Mouse (Mus musculus): ENCODE data around the gene Slc38a7. TPM values are rescaled to one million over a fixed set of nuclear protein-coding genes. Genes with fewer than 3 reads are reported as not detected.
"Not testable (repeated sequence)": the region's sequence is repeated elsewhere in the genome, so short reads cannot be mapped to it uniquely, and the experiment has no call there.

Gene Slc38a7
- polyA plus RNA-seq, 1 experiment from 2014 or later = 13.5 TPM

GRCm38 (mm10) chr8:95841436-95841835, 11.9 kb downstream of the Slc38a7 start:
- H3K4me1 ChIP-seq = peaks cover 17% of the 10 kb centered on the region
- peak; percentile 70 for DNase-seq (ENCODE audit: low spot score)
- no peaks in the 10 kb centered on the region for H3K9me3 ChIP-seq
- no peaks in the 10 kb centered on the region for H3K27me3 ChIP-seq (ENCODE audit: insufficient read depth, poor library complexity, severe bottlenecking)
- no peak overlapping the region; the same call in 1 of the 2 replicates for H3K27ac ChIP-seq
- peaks cover 63% of the 10 kb centered on the region for H3K36me3 ChIP-seq
- WGBS = 87% methylated on average over 15 of the region's 15 CpGs
- H3K4me3 ChIP-seq = no peak overlapping the region

- Histone ChIP-seq H3K9me3 (no peaks in the 10 kb centered on the region), H3K27ac (no peak overlapping the region), H3K4me1 (peaks cover 9% of the 10 kb centered on the region), H3K36me3 (peaks cover 53% of the 10 kb centered on the region), H3K27me3 (ENCODE audit: insufficient read depth, poor library complexity, severe bottlenecking) (no peaks in the 10 kb centered on the region), H3K4me3 (no peak overlapping the region)
- peak; percentile 53 for DNase-seq (ENCODE audit: low spot score)
- WGBS = 95% methylated on average over 4 of the region's 4 CpGs
These were observed 14.1 kb downstream of the Slc38a7 start for GRCm38 (mm10) chr8:95839289-95839688.

- Histone ChIP-seq H3K27ac (no peak overlapping the region), H3K36me3 (peaks cover 35% of the 10 kb centered on the region), H3K9me3 (no peaks in the 10 kb centered on the region), H3K4me1 (peaks cover 24% of the 10 kb centered on the region), H3K27me3 (ENCODE audit: insufficient read depth, poor library complexity, severe bottlenecking) (no peaks in the 10 kb centered on the region), H3K4me3 (no peak overlapping the region)
- DNase-seq (ENCODE audit: low spot score) = peak; percentile 70
- 86% methylated on average over 10 of the region's 10 CpGs for WGBS
These were observed 16.1 kb downstream of the Slc38a7 start for GRCm38 (mm10) chr8:95837266-95837665.

GRCm38 (mm10) chr8:95835891-95836290, 17.4 kb downstream of the Slc38a7 start:
- peak; percentile 68 for DNase-seq (ENCODE audit: low spot score)
- H3K4me3 ChIP-seq = no peak overlapping the region
- peaks cover 25% of the 10 kb centered on the region for H3K4me1 ChIP-seq
- H3K9me3 ChIP-seq = no peaks in the 10 kb centered on the region
- no peak overlapping the region for H3K27ac ChIP-seq
- WGBS = 72% methylated on average over 4 of the region's 4 CpGs
- no peaks in the 10 kb centered on the region for H3K27me3 ChIP-seq (ENCODE audit: insufficient read depth, poor library complexity, severe bottlenecking)
- H3K36me3 ChIP-seq = peaks cover 24% of the 10 kb centered on the region

GRCm38 (mm10) chr8:95833435-95833984, 19.8 kb downstream of the Slc38a7 start:
- peak; percentile 95 for DNase-seq (ENCODE audit: low spot score)
- H3K4me3 ChIP-seq = peak overlapping the region; percentile 62
- H3K27me3 ChIP-seq (ENCODE audit: insufficient read depth, poor library complexity, severe bottlenecking) = no peaks in the 10 kb centered on the region
- H3K4me1 ChIP-seq = peaks cover 25% of the 10 kb centered on the region
- H3K27ac ChIP-seq = peak overlapping the region; percentile 87
- WGBS = under 1% methylated on average over 16 of the region's 16 CpGs
- H3K9me3 ChIP-seq = no peaks in the 10 kb centered on the region
- 0 out of 2 replicates have a peak, but pooled peaks cover 11% of the 10 kb centered on the region for H3K36me3 ChIP-seq

- Histone ChIP-seq H3K9me3 (no peaks in the 10 kb centered on the region), H3K27me3 (ENCODE audit: insufficient read depth, poor library complexity, severe bottlenecking) (no peaks in the 10 kb centered on the region), H3K27ac (peak overlapping the region; percentile 87), H3K36me3 (0 out of 2 replicates have a peak, but pooled peaks cover 11% of the 10 kb centered on the region), H3K4me3 (peak overlapping the region; percentile 62), H3K4me1 (peaks cover 30% of the 10 kb centered on the region)
- DNase-seq (ENCODE audit: low spot score) = peak; percentile 94
- WGBS = 11% methylated on average over 16 of the region's 16 CpGs
These were observed 20.5 kb downstream of the Slc38a7 start for GRCm38 (mm10) chr8:95832603-95833434.

- DNase-seq (ENCODE audit: low spot score) = no peak
- Histone ChIP-seq H3K4me1 (peaks cover 36% of the 10 kb centered on the region), H3K27me3 (ENCODE audit: insufficient read depth, poor library complexity, severe bottlenecking) (no peaks in the 10 kb centered on the region), H3K4me3 (no peak overlapping the region), H3K27ac (no peak overlapping the region), H3K36me3 (no peaks in the 10 kb centered on the region), H3K9me3 (no peaks in the 10 kb centered on the region)
- 77% methylated on average over 3 of the region's 3 CpGs for WGBS
These were observed 23.2 kb downstream of the Slc38a7 start for GRCm38 (mm10) chr8:95830144-95830543.

- peaks cover 17% of the 10 kb centered on the region for H3K4me1 ChIP-seq
- H3K27me3 ChIP-seq (ENCODE audit: insufficient read depth, poor library complexity, severe bottlenecking); DNase-seq (ENCODE audit: low spot score); H3K9me3 ChIP-seq; H3K27ac ChIP-seq; H3K4me3 ChIP-seq; H3K36me3 ChIP-seq: not testable (repeated sequence)
- 39% methylated on average over 25 of the region's 25 CpGs for WGBS
These were observed 28.2 kb downstream of the Slc38a7 start, which contains the start of gene Sap18b for GRCm38 (mm10) chr8:95825162-95825561. TSS of gene Sap18b (plus strand) at chr8:95825346.

- Histone ChIP-seq H3K27ac (0 out of 2 replicates have a peak overlapping the region, but pooled peaks have one; percentile 42), H3K4me3 (no peak overlapping the region), H3K27me3 (ENCODE audit: insufficient read depth, poor library complexity, severe bottlenecking) (no peaks in the 10 kb centered on the region), H3K4me1 (peaks cover 22% of the 10 kb centered on the region), H3K36me3 (no peaks in the 10 kb centered on the region), H3K9me3 (no peaks in the 10 kb centered on the region)
- 33% methylated on average over 3 of the region's 3 CpGs for WGBS
- no peak for DNase-seq (ENCODE audit: low spot score)
These were observed 30.6 kb downstream of the Slc38a7 start for GRCm38 (mm10) chr8:95822699-95823098.

GRCm38 (mm10) chr8:95822096-95822495, 31.2 kb downstream of the Slc38a7 start:
- H3K9me3 ChIP-seq = no peaks in the 10 kb centered on the region
- no peak for DNase-seq (ENCODE audit: low spot score)
- H3K36me3 ChIP-seq = no peaks in the 10 kb centered on the region
- WGBS = 87% methylated on average over 5 of the region's 5 CpGs
- H3K27ac ChIP-seq = peak overlapping the region; percentile 42; the same call in 1 of the 2 replicates
- no peaks in the 10 kb centered on the region for H3K27me3 ChIP-seq (ENCODE audit: insufficient read depth, poor library complexity, severe bottlenecking)
- no peak overlapping the region for H3K4me3 ChIP-seq
- peaks cover 24% of the 10 kb centered on the region for H3K4me1 ChIP-seq

- no peak overlapping the region for H3K27ac ChIP-seq
- H3K4me3 ChIP-seq = no peak overlapping the region
- no peaks in the 10 kb centered on the region for H3K9me3 ChIP-seq
- no peaks in the 10 kb centered on the region for H3K36me3 ChIP-seq
- DNase-seq (ENCODE audit: low spot score) = no peak
- 80% methylated on average over 6 of the region's 6 CpGs for whole genome bisulfite sequencing
- H3K4me1 ChIP-seq = peaks cover 32% of the 10 kb centered on the region
- no peaks in the 10 kb centered on the region for H3K27me3 ChIP-seq (ENCODE audit: insufficient read depth, poor library complexity, severe bottlenecking)
These were observed 32.1 kb downstream of the Slc38a7 start for GRCm38 (mm10) chr8:95821266-95821665.

GRCm38 (mm10) chr8:95818211-95818610, 35.1 kb downstream of the Slc38a7 start:
- H3K4me3 ChIP-seq = no peak overlapping the region
- DNase-seq (ENCODE audit: low spot score) = no peak
- H3K36me3 ChIP-seq = no peaks in the 10 kb centered on the region
- H3K4me1 ChIP-seq = peaks cover 30% of the 10 kb centered on the region
- no peaks in the 10 kb centered on the region for H3K27me3 ChIP-seq (ENCODE audit: insufficient read depth, poor library complexity, severe bottlenecking)
- H3K9me3 ChIP-seq = no peaks in the 10 kb centered on the region
- 10% methylated on average over 1 of the region's 1 CpGs for WGBS
- H3K27ac ChIP-seq = peak overlapping the region; percentile 81

- Histone ChIP-seq H3K4me1 (peaks cover 30% of the 10 kb centered on the region), H3K27me3 (ENCODE audit: insufficient read depth, poor library complexity, severe bottlenecking) (no peaks in the 10 kb centered on the region), H3K27ac (peak overlapping the region; percentile 81), H3K9me3 (no peaks in the 10 kb centered on the region), H3K36me3 (no peaks in the 10 kb centered on the region), H3K4me3 (peak overlapping the region; percentile 8; the same call in 1 of the 2 replicates)
- DNase-seq (ENCODE audit: low spot score) = no peak
- 66% methylated on average over 3 of the region's 3 CpGs for WGBS
These were observed 35.7 kb downstream of the Slc38a7 start for GRCm38 (mm10) chr8:95817597-95817996.
